Mouse (Mus musculus) adrenal gland, postnatal 4 days (tissue): ENCODE data around the gene Mesp1. TPM values are rescaled to one million over a fixed set of nuclear protein-coding genes. Genes with fewer than 3 reads are reported as not detected.
A peak's percentile ranks its signal among the peaks of the same experiment; 100 is the strongest.
"Not testable (repeated sequence)": the region's sequence is repeated elsewhere in the genome, so short reads cannot be mapped to it uniquely, and the experiment has no call there.

ENCODE experiments used
- DNase-seq, 2 experiments: peaks; one replicate each; pipeline ENCODE4 v3.0.0; 2021 to 2022; ENCODE audit warnings: low spot score in 2 of 2, mixed read lengths in 2 of 2
- total RNA-seq, 2 experiments: library from RNA; stranded (reverse); gene quantifications; 2 replicates each; pipeline ENCODE4 v1.2.3; 2021

The Mesp1 gene
- total RNA-seq, 2 experiments from 2014 or later: 0.31 TPM; not detected in 1

- DNase-seq: peak in 1 of 2 experiments; percentile 21
These were observed 760 bp downstream of the Mesp1 start for GRCm38 (mm10) chr7:79792635-79793421.

GRCm38 (mm10) chr7:79789812-79790211, 3.8 kb downstream of the Mesp1 start:
- not testable (repeated sequence) for DNase-seq

GRCm38 (mm10) chr7:79786295-79786694, 7.3 kb downstream of the Mesp1 start:
- DNase-seq: peak in 1 of 2 experiments; percentile 51

- DNase-seq: no peak
These were observed 11.1 kb downstream of the Mesp1 start for GRCm38 (mm10) chr7:79782516-79782855.

GRCm38 (mm10) chr7:79781826-79782515, 11.6 kb downstream of the Mesp1 start:
- DNase-seq: no peak

GRCm38 (mm10) chr7:79780647-79781626, 12.7 kb downstream of the Mesp1 start:
- peak in 1 of 2 experiments; percentile 60 for DNase-seq

GRCm38 (mm10) chr7:79771561-79772512, 21.8 kb downstream of the Mesp1 start:
- DNase-seq: no peak

- DNase-seq: no peak
These were observed 23.9 kb downstream of the Mesp1 start for GRCm38 (mm10) chr7:79769664-79770063.

GRCm38 (mm10) chr7:79765991-79766390, 27.6 kb downstream of the Mesp1 start:
- DNase-seq: no peak

GRCm38 (mm10) chr7:79762106-79762505, 31.5 kb downstream of the Mesp1 start:
- no peak for DNase-seq

- no peak for DNase-seq
These were observed 32.3 kb downstream of the Mesp1 start for GRCm38 (mm10) chr7:79761124-79761876.

- no peak for DNase-seq
These were observed 33.8 kb downstream of the Mesp1 start for GRCm38 (mm10) chr7:79759766-79760165.

- DNase-seq: no peak
These were observed 35.4 kb downstream of the Mesp1 start for GRCm38 (mm10) chr7:79758176-79758575.

- DNase-seq: no peak
These were observed 37.3 kb downstream of the Mesp1 start for GRCm38 (mm10) chr7:79756334-79756733.

GRCm38 (mm10) chr7:79749511-79749910, 44.1 kb downstream of the Mesp1 start:
- no peak for DNase-seq

- no peak for DNase-seq
These were observed 45.9 kb downstream of the Mesp1 start for GRCm38 (mm10) chr7:79747659-79748058.

GRCm38 (mm10) chr7:79744585-79744984, 49.0 kb downstream of the Mesp1 start:
- no peak for DNase-seq

- no peak for DNase-seq
These were observed 49.5 kb downstream of the Mesp1 start for GRCm38 (mm10) chr7:79744051-79744450.
